Mouse (Mus musculus) cerebellum, adult 2 months (tissue): ENCODE results near the gene Dppa5a.

Experiments used
- CTCF ChIP-seq: fragments of 200-500 bp; IDR thresholded peaks from 2 replicates; pipeline ENCODE4 v1.5.1; 2011; ENCODE audit warnings: low read depth, mild to moderate bottlenecking, control low read depth, low read length, moderate library complexity, borderline replicate concordance; ENCODE audit not compliant: insufficient read depth
- POLR2A ChIP-seq: fragments of 200-500 bp; IDR thresholded peaks from 2 replicates; pipeline ENCODE4 v1.6.1; 2011; ENCODE audit warnings: low read length, control low read depth, borderline replicate concordance; ENCODE audit not compliant: insufficient read depth

DNA sequence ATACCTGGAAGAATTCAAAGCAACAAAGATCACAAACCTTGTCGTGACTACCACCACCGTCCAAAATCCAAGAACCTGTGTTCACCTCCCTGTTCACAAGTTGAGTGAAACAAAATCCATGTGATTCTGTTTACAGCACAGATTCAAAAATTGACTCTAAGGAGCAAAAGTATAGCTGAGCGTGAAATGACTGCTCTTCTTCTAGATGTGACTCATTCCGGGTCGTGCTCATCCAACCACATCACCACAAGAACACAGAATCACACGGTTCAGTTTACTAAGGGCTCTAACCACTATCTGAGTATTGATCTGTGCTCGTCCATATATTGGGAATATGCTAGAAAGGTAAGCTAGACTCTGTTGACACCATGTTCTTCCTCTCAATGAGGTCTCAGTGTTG is 19.0 kb upstream of the Dppa5a start:
- TF ChIP-seq CTCF (no peak), POLR2A (no peak)
